Mouse (Mus musculus) hindbrain, embryonic 11.5 days (tissue): ENCODE data around the gene Bcl2l12. TPM values are rescaled to one million over a fixed set of nuclear protein-coding genes. Genes with fewer than 3 reads are reported as not detected.
"Not testable (repeated sequence)": the region's sequence is repeated elsewhere in the genome, so short reads cannot be mapped to it uniquely, and the experiment has no call there.

Experiments
- ATAC-seq: fragments of 200-750 bp; cut with Nextera tagmentation; 2 replicates; pipeline ENCODE4 v1.8.0; 2017; ENCODE audit warnings: mild to moderate bottlenecking, moderate TSS enrichment, moderate library complexity; ENCODE audit not compliant: low FRiP score
- DNase-seq: peaks from one replicate; pipeline ENCODE4 v3.0.0-alpha.2; 2015; ENCODE audit warnings: low spot score
- H3K27ac ChIP-seq: fragments of 300-500 bp; sonication (generic); 2 replicates; pipeline ENCODE4 v1.5.1; 2014; ENCODE audit warnings: mild to moderate bottlenecking, low read depth, low read length
- H3K27me3 ChIP-seq: fragments of 300-500 bp; sonication (generic); 2 replicates; pipeline ENCODE4 v1.6.1; 2014; ENCODE audit warnings: mild to moderate bottlenecking, low read length, moderate library complexity, mixed read lengths; ENCODE audit not compliant: control insufficient read depth, insufficient read depth
- H3K36me3 ChIP-seq: fragments of 300-500 bp; sonication (generic); 2 replicates; pipeline ENCODE4 v1.6.1; 2014; ENCODE audit warnings: mild to moderate bottlenecking, low read length, moderate library complexity, mixed read lengths; ENCODE audit not compliant: control insufficient read depth, insufficient read depth
- H3K4me1 ChIP-seq: fragments of 300-500 bp; sonication (generic); replicated peaks from 2 replicates; pipeline ENCODE4 v1.6.1; 2014; ENCODE audit warnings: low read length, mixed read lengths; ENCODE audit not compliant: control insufficient read depth, insufficient read depth
- H3K4me2 ChIP-seq: fragments of 300-500 bp; sonication (generic); replicated peaks from 2 replicates; pipeline ENCODE4 v1.6.1; 2014; ENCODE audit warnings: mild to moderate bottlenecking, low read depth, low read length
- H3K4me3 ChIP-seq: fragments of 300-500 bp; sonication (generic); 2 replicates; pipeline ENCODE4 v1.5.1; 2014; ENCODE audit warnings: low read depth, low read length
- H3K9ac ChIP-seq: fragments of 300-500 bp; sonication (generic); 2 replicates; pipeline ENCODE4 v1.6.1; 2014; ENCODE audit warnings: low read depth, low read length
- H3K9me3 ChIP-seq: fragments of 300-500 bp; sonication (generic); 2 replicates; pipeline ENCODE4 v1.6.1; 2016; ENCODE audit warnings: low read length; ENCODE audit not compliant: control insufficient read depth
- whole genome bisulfite sequencing: fragments of 180-500 bp; shearing (Covaris S2); extraction: QIAGEN DNeasy Blood & Tissue Kit; methylation state at CpG from one replicate; pipeline ENCODE4 v1.1.7; 2014; 5-methylcytosine and 5-hydroxymethylcytosine counted together
- polyA plus RNA-seq: library from polyadenylated mRNA; unstranded; fragments of >200 nt; fragmentation: Nextera tagmentation; extraction: Ambion mirVana; gene quantifications from 2 replicates; pipeline ENCODE4 v1.2.1, GENCODE M21; 2014

Gene Bcl2l12
- polyA plus RNA-seq, 1 experiment from 2014 or later, result 56.8 TPM

DNA sequence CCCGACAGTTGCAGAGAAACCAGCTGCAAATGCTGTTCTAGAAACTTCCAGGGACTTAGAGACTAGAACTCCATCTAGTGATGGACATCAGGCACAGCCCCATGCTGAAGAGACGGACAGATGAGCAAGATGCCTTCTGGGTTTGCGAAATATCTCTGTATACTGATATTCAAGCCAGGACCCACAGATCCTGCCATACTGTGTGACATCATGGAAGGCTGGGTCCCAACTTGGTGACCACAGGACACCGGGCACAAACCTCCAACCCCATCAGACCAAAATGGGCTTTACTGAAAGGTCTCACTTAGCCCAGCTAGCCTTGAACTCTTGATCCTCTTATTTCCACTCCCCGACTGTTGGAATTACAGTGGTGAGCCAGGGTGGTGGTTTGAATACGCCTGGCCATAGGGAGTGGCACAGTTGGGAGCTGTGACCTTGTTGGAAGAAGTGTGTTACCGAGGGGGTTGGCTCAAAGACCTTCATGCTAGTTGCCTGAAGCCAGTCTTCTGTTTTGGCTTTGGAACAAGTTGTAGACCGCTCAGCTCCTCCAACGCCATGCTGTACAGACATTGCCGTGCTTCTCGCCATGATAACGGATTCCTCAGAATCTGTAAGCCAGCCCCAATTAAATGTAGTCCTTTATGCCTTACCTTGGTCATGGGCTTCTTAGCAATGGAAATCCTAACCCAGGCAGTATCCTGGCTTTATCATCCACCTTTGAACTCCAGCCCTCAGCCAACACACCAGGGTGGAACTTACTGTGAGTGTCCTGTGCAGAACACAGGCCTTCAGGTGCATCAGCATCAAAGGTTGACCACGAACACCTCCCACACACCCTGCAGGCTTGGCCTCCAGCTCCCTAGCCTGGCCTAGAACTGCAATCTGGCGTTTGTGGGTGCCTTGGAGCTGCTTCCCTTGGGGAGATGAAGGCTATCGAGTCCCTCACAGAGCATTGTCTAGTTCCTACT lies 26.1 kb upstream of the Bcl2l12 start:
- DNase-seq, result no peak
- Histone ChIP-seq H3K27ac (no peak overlapping the region), H3K4me1 (no peaks in the 10 kb centered on the region), H3K4me3 (no peak overlapping the region; the same call in 1 of the 2 replicates), H3K36me3 (peaks cover 9% of the 10 kb centered on the region; the same call in 1 of the 2 replicates), H3K4me2 (no peak overlapping the region), H3K9ac (no peak overlapping the region), H3K9me3 (no peaks in the 10 kb centered on the region), H3K27me3 (no peaks in the 10 kb centered on the region)
- no peak for ATAC-seq
- WGBS, result 91% methylated on average over 15 of the region's 15 CpGs

GRCm38 (mm10) chr7:45023711-45024110 lies 25.2 kb upstream of the Bcl2l12 start:
- not testable (repeated sequence) for H3K9me3 ChIP-seq, H3K4me1 ChIP-seq, H3K4me2 ChIP-seq, H3K27me3 ChIP-seq, H3K4me3 ChIP-seq, ATAC-seq, H3K36me3 ChIP-seq, DNase-seq, H3K9ac ChIP-seq, H3K27ac ChIP-seq
- 73% methylated on average over 5 of the region's 5 CpGs for WGBS

- Histone ChIP-seq H3K4me2 (no peak overlapping the region), H3K4me3 (no peak overlapping the region), H3K27me3 (no peaks in the 10 kb centered on the region; the same call in 1 of the 2 replicates), H3K9ac (no peak overlapping the region), H3K36me3 (no peaks in the 10 kb centered on the region), H3K4me1 (no peaks in the 10 kb centered on the region; the same call in 1 of the 2 replicates), H3K9me3 (no peaks in the 10 kb centered on the region), H3K27ac (no peak overlapping the region)
- ATAC-seq (no peak), DNase-seq (no peak)
- whole genome bisulfite sequencing, result 74% methylated on average over 9 of the region's 9 CpGs
Observed at GRCm38 (mm10) chr7:45020225-45020624, 21.7 kb upstream of the Bcl2l12 start.

GRCm38 (mm10) chr7:45019031-45019571 lies 20.6 kb upstream of the Bcl2l12 start:
- no peaks in the 10 kb centered on the region for H3K9me3 ChIP-seq
- no peaks in the 10 kb centered on the region; the same call in 1 of the 2 replicates for H3K27me3 ChIP-seq
- WGBS, result 33% methylated on average over 8 of the region's 8 CpGs
- H3K9ac ChIP-seq, result no peak overlapping the region
- H3K4me1 ChIP-seq, result no peaks in the 10 kb centered on the region; the same call in 1 of the 2 replicates
- H3K27ac ChIP-seq, result no peak overlapping the region
- ATAC-seq (no peak), DNase-seq (no peak)
- 0 out of 2 replicates have a peak overlapping the region, but pooled peaks have one; percentile 3 for H3K4me2 ChIP-seq
- no peaks in the 10 kb centered on the region for H3K36me3 ChIP-seq
- H3K4me3 ChIP-seq, result no peak overlapping the region

DNA sequence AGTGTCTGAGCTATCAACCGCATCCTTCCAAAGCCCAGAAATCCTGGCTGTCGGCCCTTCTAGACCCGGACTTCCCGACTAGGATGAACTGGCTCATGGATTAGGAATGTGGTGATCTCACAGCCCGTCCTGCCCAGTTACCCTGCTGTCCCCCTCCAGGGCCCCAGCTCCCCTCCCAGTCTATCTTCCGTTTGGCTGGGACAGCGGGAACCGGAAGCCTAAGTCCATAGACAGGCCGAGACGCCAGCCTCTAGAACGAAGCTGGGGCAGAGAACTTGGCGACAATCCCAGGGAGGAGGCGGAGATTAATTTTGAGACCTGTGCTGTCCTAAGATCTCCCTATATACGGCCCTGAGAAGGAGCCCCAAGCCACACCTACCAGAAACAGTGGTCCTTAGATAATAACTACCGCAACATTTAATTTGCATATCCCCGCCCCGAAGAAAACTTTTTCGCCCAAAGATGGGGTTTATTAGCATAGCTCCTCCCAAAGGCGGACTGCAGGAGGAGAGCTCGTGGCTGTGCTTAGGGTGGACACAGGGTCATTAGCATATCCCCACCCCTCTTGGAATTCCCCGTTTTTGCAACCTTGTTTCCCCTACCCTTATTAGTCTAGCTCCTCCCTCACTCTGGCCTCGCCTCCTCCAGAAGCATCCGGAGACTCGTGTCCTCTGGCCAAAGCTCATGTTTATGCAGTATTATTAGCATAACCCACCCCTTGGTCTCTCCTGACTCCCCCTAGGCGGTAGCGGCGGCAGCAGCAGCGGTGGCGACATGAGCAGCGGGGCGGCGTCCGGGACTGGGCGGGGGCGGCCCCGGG lies 18.9 kb upstream of the Bcl2l12 start, which contains the start of gene Rras:
Rras (plus strand) TSS at position 720 of the 820 bp plus-strand sequence.
- H3K9me3 ChIP-seq, result no peaks in the 10 kb centered on the region
- H3K27me3 ChIP-seq, result no peaks in the 10 kb centered on the region; the same call in 1 of the 2 replicates
- peak; percentile 86 for DNase-seq
- H3K4me2 ChIP-seq, result peak within 1 kb of the TSS; percentile 80
- peak within 1 kb of the TSS; percentile 94 for H3K4me3 ChIP-seq
- ATAC-seq, result peak; percentile 89
- H3K9ac ChIP-seq, result peak within 1 kb of the TSS; percentile 53
- H3K27ac ChIP-seq, result peak within 1 kb of the TSS; percentile 61
- no peaks in the 10 kb centered on the region; the same call in 1 of the 2 replicates for H3K4me1 ChIP-seq
- 0% methylated on average over 36 of the region's 36 CpGs for WGBS
- peaks cover 2% of the 10 kb centered on the region; the same call in 1 of the 2 replicates for H3K36me3 ChIP-seq

- peaks cover 5% of the 10 kb centered on the region; the same call in 1 of the 2 replicates for H3K36me3 ChIP-seq
- H3K4me1 ChIP-seq, result no peaks in the 10 kb centered on the region; the same call in 1 of the 2 replicates
- WGBS, result 2% methylated on average over 4 of the region's 4 CpGs
- H3K9ac ChIP-seq, result peak overlapping the region; percentile 32; the same call in 1 of the 2 replicates
- ATAC-seq, result 0 out of 2 replicates have a peak, but pooled peaks have one; percentile 0
- no peaks in the 10 kb centered on the region; the same call in 1 of the 2 replicates for H3K27me3 ChIP-seq
- peak overlapping the region; percentile 61 for H3K27ac ChIP-seq
- peak overlapping the region; percentile 80 for H3K4me2 ChIP-seq
- no peak for DNase-seq
- no peaks in the 10 kb centered on the region for H3K9me3 ChIP-seq
- peak overlapping the region; percentile 94 for H3K4me3 ChIP-seq
Observed at GRCm38 (mm10) chr7:45016761-45017160, 18.2 kb upstream of the Bcl2l12 start.

GRCm38 (mm10) chr7:45015957-45016612 lies 17.6 kb upstream of the Bcl2l12 start, which contains the start of gene Scaf1:
TSS of gene Scaf1 (minus strand) at chr7:45016363.
- H3K9me3 ChIP-seq, result no peaks in the 10 kb centered on the region
- DNase-seq (peak; percentile 100), ATAC-seq (peak; percentile 92)
- peak within 1 kb of the TSS; percentile 94 for H3K4me3 ChIP-seq
- peak within 1 kb of the TSS; percentile 91 for H3K9ac ChIP-seq
- no peaks in the 10 kb centered on the region; the same call in 1 of the 2 replicates for H3K27me3 ChIP-seq
- under 1% methylated on average over 60 of the region's 69 CpGs for WGBS
- H3K4me1 ChIP-seq, result no peaks in the 10 kb centered on the region; the same call in 1 of the 2 replicates
- peak within 1 kb of the TSS; percentile 80 for H3K4me2 ChIP-seq
- peak within 1 kb of the TSS; percentile 74 for H3K27ac ChIP-seq
- peaks cover 9% of the 10 kb centered on the region; the same call in 1 of the 2 replicates for H3K36me3 ChIP-seq
